Mouse (Mus musculus): ENCODE results near the gene Zdhhc25. TPM values are rescaled to one million over a fixed set of nuclear protein-coding genes. Genes with fewer than 3 reads are reported as not detected.

Gene Zdhhc25
- polyA plus RNA-seq, 1 experiment from 2014 or later: not detected

- Histone ChIP-seq H3K27ac (replicated peaks) (no peak overlapping the region), H3K4me1 (no peaks in the 10 kb centered on the region), H3K9ac (no peak overlapping the region), H3K4me3 (no peak overlapping the region), H3K36me3 (no peaks in the 10 kb centered on the region), H3K9me3 (no peaks in the 10 kb centered on the region), H3K27me3 (replicated peaks) (peaks cover 16% of the 10 kb centered on the region), H3K4me2 (no peak overlapping the region)
- 21% methylated on average over 13 of the region's 13 CpGs for WGBS
- no peak for ATAC-seq (ENCODE audit: extremely low read depth, insufficient number of reproducible peaks, low FRiP score, low TSS enrichment)
Observed at GRCm38 (mm10) chr15:88651019-88651418, 50.9 kb downstream of the Zdhhc25 start.

Other genes starting within 250 kb of the Zdhhc25 start
- 10.4 and 11.0 TPM in 2 replicates for gene Brd1, start 133.9 kb downstream of the Zdhhc25 start, polyA plus RNA-seq (2015; fragmentation: Nextera tagmentation; extraction: Ambion mirVana)
- gene Zbed4, start 151.4 kb downstream of the Zdhhc25 start, polyA plus RNA-seq (2015; fragmentation: Nextera tagmentation; extraction: Ambion mirVana): 11.6 and 12.1 TPM in 2 replicates
- gene Alg12, start 219.0 kb downstream of the Zdhhc25 start, polyA plus RNA-seq (2015; fragmentation: Nextera tagmentation; extraction: Ambion mirVana): 8.9 and 10.5 TPM in 2 replicates
- 54.1 and 63.7 TPM in 2 replicates for gene Creld2, start 219.3 kb downstream of the Zdhhc25 start, polyA plus RNA-seq (2015; fragmentation: Nextera tagmentation; extraction: Ambion mirVana)

Measured in heart, embryonic 13.5 days (tissue).